Mouse (Mus musculus) embryonic fibroblast, embryonic 13.5 days (primary cell): ENCODE results near the gene Spats1.

Experiments
- CTCF ChIP-seq: IDR thresholded peaks from 2 replicates; pipeline ENCODE4 v1.5.1; 2011; ENCODE audit warnings: mild to moderate bottlenecking, control low read depth, low read length, moderate library complexity, borderline replicate concordance; ENCODE audit not compliant: insufficient read depth
- POLR2A ChIP-seq: IDR thresholded peaks from 2 replicates; pipeline ENCODE4 v1.6.1; 2011; ENCODE audit warnings: low read depth, mild to moderate bottlenecking, control low read depth, low read length, moderate library complexity

GRCm38 (mm10) chr17:45478234-45478825 lies 3.1 kb upstream of the Spats1 start:
- TF ChIP-seq POLR2A (no peak), CTCF (peak; percentile 92; the same call in 1 of the 2 replicates)
